Mouse (Mus musculus): ENCODE results near the gene Ppp1cb.
"Not testable (repeated sequence)": the region's sequence is repeated elsewhere in the genome, so short reads cannot be mapped to it uniquely, and the experiment has no call there.

Ppp1cb gene

GRCm38 (mm10) chr5:32458408-32459143 is at the start of gene Ppp1cb:
Ppp1cb (plus strand) TSS chr5:32458843.
- peak; percentile 85 to 97 for DNase-seq (ENCODE audit: low spot score in 2 of 2)

GRCm38 (mm10) chr5:32409747-32410146 is 48.9 kb upstream of the Ppp1cb start:
- no peak for DNase-seq (ENCODE audit: low spot score in 2 of 2)

GRCm38 (mm10) chr5:32410954-32411688 is 47.5 kb upstream of the Ppp1cb start:
- no peak for DNase-seq (ENCODE audit: low spot score in 2 of 2)

GRCm38 (mm10) chr5:32412186-32412950 is 46.3 kb upstream of the Ppp1cb start:
- DNase-seq (ENCODE audit: low spot score in 2 of 2): no peak

- DNase-seq (ENCODE audit: low spot score in 2 of 2): no peak
Observed at GRCm38 (mm10) chr5:32413083-32413482, 45.6 kb upstream of the Ppp1cb start.

- no peak for DNase-seq (ENCODE audit: low spot score in 2 of 2)
Observed at GRCm38 (mm10) chr5:32413569-32413968, 45.1 kb upstream of the Ppp1cb start.

- DNase-seq (ENCODE audit: low spot score in 2 of 2): no peak
Observed at GRCm38 (mm10) chr5:32414461-32414985, 44.1 kb upstream of the Ppp1cb start.

- no peak for DNase-seq (ENCODE audit: low spot score in 2 of 2)
Observed at GRCm38 (mm10) chr5:32415554-32415953, 43.1 kb upstream of the Ppp1cb start.

GRCm38 (mm10) chr5:32416881-32417280 is 41.8 kb upstream of the Ppp1cb start:
- DNase-seq (ENCODE audit: low spot score in 2 of 2): no peak

GRCm38 (mm10) chr5:32422081-32422589 is 36.5 kb upstream of the Ppp1cb start:
- DNase-seq (ENCODE audit: low spot score in 2 of 2): no peak

- no peak for DNase-seq (ENCODE audit: low spot score in 2 of 2)
Observed at GRCm38 (mm10) chr5:32423339-32424046, 35.1 kb upstream of the Ppp1cb start.

GRCm38 (mm10) chr5:32424464-32424863 is 34.2 kb upstream of the Ppp1cb start:
- DNase-seq (ENCODE audit: low spot score in 2 of 2): no peak

- no peak for DNase-seq (ENCODE audit: low spot score in 2 of 2)
Observed at GRCm38 (mm10) chr5:32425485-32426171, 33.0 kb upstream of the Ppp1cb start.

GRCm38 (mm10) chr5:32430399-32430798 is 28.2 kb upstream of the Ppp1cb start:
- no peak for DNase-seq (ENCODE audit: low spot score in 2 of 2)

- not testable (repeated sequence) for DNase-seq (ENCODE audit: low spot score in 2 of 2)
Observed at GRCm38 (mm10) chr5:32434346-32434745, 24.3 kb upstream of the Ppp1cb start.

- DNase-seq (ENCODE audit: low spot score in 2 of 2): no peak
Observed at GRCm38 (mm10) chr5:32435612-32436011, 23.0 kb upstream of the Ppp1cb start.

GRCm38 (mm10) chr5:32437901-32438563 is 20.6 kb upstream of the Ppp1cb start:
- peak in 1 of 2 experiments; percentile 55 for DNase-seq (ENCODE audit: low spot score in 2 of 2)

- DNase-seq (ENCODE audit: low spot score in 2 of 2): no peak
Observed at GRCm38 (mm10) chr5:32438564-32438922, 20.1 kb upstream of the Ppp1cb start.

- DNase-seq (ENCODE audit: low spot score in 2 of 2): peak in 1 of 2 experiments; percentile 65
Observed at GRCm38 (mm10) chr5:32441336-32441735, 17.3 kb upstream of the Ppp1cb start.

GRCm38 (mm10) chr5:32441992-32442575 is 16.6 kb upstream of the Ppp1cb start:
- no peak for DNase-seq (ENCODE audit: low spot score in 2 of 2)
